Mouse (Mus musculus): Measurements from ENCODE around the gene Gm20671. TPM values are rescaled to one million over a fixed set of nuclear protein-coding genes. Genes with fewer than 3 reads are reported as not detected.
"Not testable (repeated sequence)": the region's sequence is repeated elsewhere in the genome, so short reads cannot be mapped to it uniquely, and the experiment has no call there.

Gm20671 gene
- total RNA-seq, 2 experiments from 2014 or later: not detected

DNA sequence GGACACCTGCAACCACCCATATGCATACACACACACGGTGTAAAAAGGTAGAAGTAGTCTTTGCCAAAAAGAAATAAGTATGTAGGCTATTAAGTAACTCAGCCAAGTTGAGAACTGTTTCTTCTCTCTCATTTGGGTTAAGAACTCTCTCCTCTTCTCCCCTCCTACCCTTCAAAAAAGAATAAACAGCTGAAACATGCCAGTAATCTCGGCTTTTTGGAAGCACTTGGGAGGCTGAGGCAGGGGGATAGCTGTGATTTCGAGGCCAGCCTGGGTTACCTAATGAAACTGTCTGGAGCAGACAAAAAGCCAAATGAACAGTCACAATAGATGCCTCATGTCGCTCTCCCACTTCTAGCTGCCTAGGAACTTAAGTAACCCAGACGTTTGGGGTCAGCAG lies 42.2 kb downstream of the Gm20671 start:
- no peak for DNase-seq

DNA sequence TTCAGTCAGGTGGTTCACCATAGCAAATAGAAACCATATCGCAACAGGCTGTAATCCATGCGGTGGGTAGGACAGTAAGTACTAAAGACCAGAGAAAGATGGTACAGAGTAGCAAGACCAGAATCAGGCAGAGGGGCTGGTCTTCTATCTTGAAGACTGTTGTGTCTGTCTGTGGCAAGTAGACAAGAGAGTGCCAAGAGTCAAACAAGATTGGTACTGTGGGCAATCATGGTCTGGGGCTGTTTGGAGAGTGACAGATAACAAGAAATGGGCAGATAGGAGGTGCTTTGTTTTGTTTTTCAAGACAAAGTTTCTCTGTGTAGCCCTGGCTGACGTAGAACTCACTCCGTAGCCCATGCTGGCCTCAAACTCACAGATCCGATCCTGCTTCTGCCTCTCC lies 45.3 kb downstream of the Gm20671 start:
- no peak for DNase-seq

DNA sequence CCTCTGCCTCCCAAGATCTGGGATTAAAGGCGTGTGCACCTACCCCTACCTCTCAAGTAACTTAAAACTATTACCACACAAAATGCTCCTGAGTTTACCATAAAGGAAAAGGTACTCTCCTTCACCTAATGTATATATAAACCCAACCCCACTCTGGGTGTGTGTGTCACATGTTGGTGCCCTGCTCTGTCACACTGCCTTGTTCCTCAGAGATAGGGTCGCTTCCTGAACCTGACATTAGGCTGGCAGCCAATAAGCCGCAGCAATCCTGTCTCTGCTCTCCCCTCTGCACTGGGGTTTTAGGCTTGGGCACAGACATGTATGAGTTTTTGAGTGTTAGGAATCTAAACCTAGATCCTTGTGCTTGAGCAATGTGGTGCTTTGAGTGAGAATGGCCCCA lies 48.7 kb downstream of the Gm20671 start:
- no peak for DNase-seq

DNA sequence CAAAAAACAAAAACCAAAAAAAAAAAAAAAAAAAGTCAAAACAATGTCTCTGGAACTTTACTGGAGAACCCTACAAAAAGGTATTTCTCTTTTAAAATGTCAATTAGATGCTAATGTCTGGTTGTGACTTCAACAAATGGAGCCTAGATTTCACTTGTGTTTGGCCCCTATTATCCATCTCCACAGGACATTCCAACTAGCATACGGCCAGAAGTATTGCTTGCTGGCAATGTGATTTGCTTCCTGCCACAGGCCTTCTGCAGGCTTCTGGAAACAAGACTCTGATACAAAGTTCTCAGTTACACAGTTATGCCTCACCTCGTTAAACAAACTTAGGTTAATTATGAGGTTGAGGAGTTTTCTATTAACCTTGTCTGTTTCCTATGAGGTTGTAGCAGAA lies 54.5 kb downstream of the Gm20671 start:
- no peak for DNase-seq

DNA sequence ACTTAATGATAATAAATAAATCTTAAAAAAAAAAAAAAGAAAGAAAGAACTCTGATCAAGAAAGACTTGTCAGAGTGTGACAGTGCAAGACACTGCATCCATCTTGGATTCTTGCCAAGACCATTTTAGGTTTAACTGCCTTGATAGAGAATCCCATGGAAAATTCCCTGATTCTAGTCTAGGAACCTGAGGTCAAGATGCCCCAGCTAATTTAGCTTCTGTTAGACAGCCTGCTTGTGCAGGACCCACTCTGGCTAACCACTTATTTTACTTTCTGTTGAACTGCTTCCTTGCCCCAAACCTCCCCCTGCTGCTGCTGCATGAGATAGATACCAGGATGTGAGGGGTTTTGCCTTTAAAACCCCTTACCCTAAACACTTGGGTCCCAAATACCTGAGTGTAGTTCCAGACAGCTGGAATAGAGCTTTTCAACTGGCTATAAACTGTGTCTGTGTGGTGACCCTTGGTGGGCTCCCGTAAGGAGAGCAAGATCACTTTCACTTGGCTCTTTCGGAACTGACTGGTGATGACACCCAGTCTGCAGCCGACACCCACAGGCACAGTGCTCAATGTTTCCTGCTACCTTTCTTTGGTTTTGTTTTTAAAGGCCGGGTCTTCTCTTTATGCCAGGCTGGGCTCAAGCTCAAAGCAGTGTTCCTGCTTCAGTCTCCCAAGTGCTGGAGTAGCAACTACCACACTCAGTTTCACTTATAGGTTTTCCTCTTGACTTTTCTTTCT lies 59.1 kb downstream of the Gm20671 start:
- DNase-seq: no peak

DNA sequence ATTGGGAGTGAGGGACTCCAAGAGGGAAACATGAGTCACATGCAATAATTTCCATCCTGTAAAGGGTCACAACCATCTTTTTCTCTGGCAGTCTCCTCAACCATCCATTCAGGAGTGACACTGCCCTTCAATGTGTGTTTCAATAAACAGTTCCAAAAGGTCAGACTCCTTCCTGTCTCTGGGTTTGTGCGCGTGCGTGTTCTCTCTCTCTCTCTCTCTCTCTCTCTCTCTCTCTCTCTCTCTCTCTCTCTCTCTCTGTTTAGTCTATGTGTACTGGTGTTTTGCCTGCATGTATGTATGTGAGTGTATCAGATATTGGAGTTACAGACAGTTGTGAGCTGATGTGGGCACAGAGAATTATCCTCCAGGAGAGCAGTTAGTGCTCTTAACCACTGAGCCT lies 59.9 kb downstream of the Gm20671 start:
- DNase-seq: no peak

DNA sequence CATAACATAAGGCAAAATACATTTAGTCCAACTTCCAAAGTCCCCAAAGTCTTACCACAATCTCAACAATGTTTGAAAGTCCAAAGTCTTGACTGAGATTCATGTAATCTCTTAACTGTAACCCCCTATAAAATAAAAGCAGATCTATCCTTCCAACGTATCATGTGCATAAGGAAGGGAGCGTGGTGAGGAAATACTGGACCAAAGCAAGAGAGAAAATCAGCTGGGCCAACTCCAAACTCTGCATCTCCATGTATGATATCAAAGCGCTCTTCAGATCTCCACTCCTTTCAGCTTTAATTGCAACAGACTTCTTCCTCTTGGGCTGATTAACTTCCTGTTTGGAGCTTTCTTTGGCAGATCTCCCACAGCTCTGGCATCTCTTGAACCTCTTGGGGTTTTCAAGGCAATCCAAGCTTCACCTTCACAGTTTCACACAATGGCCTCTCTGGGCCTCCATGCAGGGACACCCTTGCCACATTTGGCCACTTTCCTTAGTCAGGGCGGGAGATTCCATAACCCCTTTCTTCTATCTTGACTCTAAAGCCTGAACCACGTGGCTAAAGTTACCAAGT lies 65.3 kb downstream of the Gm20671 start:
- peak; percentile 58 for DNase-seq

DNA sequence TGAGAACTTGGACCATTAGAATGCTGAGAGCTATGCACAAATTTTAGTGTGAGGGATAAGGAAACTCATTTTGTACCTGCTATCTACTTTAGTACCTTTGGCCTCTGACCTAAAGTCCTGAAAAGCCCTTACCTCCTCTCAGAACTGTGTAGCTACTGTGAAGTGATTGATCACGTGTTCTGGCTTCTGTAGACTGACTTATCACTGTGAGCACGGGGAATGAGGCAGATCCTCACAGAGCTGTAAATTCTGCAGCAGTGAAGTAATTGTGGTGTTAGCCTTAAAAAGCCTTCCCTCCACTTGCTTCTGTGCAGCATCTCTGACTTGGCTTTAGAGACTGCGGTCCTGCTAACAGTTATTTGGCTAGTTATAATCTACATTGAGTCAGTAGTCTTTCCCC lies 66.1 kb downstream of the Gm20671 start:
- no peak for DNase-seq

DNA sequence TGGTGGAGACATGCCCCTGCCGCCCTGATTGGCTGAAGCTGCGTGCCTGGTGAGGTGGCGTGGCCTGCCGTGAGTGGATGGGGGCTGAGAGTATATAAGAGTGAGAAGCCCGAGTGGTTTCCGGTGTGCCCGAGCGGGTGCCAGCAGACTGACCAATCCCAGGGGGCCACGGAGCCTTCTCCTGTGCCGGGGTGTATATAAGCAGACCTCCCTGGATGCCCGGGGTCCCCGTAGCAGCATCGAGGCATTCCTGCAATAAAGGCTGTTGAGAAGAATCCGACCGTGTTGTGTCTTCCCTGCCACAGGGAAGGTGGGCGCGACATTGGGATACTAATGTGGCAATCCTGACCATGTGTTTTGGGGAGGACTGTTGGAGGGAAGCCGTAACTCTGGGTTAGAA lies 66.6 kb downstream of the Gm20671 start:
- not testable (repeated sequence) for DNase-seq

DNA sequence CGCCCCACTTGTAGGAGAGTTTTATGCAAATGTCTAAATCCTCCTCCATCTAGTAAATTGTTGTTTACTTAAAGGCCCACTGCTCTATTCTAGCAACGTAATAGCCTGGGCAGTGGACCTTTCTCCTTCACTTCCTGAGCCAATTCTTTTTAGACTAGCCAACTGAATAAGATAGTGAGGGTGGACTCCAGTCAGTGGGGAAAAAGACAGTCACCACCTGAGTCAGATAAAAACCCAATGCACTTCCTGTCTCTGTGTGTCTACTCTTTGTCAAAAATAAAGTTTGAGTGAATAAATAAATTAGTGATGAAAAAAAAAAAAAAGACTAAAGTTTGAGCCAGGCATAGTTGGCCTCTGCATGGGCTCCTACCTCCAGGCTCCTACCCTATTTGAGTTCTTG lies 67.2 kb downstream of the Gm20671 start:
- DNase-seq: no peak

DNA sequence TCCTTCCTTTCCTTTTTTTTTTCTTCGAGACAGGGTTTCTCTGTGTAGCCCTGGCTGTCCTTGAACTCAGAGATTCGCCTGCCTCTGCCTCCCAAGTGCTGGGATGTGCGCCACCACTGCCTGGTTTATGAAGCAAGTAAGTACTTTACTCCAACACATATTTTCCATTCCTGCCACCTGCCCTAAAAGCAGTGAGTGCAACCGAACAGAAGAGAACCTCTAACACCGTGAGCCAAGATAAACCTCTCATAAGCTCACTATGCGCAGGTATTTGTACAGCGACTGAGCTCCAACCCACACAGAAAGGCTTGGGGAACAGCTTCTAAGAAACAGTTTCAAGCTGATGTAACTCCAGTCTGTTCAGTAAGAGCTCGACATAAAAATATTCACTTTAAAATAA lies 70.8 kb downstream of the Gm20671 start:
- no peak for DNase-seq

DNA sequence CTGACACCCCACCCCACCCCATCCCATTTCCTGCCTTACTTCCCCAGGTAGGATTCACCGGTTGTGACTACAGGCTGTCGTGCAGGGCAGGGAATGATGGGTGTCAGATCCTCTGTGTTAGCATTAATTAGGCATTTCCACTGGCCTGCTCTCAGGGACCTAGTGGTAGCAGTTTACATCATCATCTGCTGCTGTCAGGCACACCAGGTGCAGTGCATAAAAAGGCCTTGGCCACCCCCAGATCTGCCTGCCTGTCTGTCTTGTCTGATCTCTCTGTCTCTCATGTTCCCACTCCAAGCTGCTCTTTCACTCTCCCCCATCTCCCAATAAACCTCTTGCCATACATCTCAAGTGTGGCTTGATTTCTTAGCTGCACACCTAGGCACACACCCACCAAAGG lies 75.2 kb downstream of the Gm20671 start:
- DNase-seq: no peak

DNA sequence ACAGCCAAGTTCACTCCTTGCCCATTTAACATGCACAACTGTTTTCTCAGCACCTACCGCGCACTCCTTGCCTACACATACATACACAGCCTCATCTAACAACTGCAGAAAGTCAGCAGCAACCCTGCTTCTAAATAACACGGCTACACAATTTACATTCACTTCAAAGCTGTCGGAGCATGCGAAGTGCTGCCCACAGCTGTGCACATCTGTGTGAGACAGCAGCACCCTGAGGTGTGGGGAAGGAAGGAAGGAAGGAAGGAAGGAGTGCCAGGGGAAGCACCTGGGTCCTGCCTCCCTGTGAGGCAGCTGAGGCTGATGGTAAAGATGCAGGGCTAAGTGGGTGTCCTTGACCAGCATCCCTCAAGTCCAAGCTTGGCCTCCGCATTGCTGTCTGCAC lies 78.0 kb downstream of the Gm20671 start:
- no peak for DNase-seq

DNA sequence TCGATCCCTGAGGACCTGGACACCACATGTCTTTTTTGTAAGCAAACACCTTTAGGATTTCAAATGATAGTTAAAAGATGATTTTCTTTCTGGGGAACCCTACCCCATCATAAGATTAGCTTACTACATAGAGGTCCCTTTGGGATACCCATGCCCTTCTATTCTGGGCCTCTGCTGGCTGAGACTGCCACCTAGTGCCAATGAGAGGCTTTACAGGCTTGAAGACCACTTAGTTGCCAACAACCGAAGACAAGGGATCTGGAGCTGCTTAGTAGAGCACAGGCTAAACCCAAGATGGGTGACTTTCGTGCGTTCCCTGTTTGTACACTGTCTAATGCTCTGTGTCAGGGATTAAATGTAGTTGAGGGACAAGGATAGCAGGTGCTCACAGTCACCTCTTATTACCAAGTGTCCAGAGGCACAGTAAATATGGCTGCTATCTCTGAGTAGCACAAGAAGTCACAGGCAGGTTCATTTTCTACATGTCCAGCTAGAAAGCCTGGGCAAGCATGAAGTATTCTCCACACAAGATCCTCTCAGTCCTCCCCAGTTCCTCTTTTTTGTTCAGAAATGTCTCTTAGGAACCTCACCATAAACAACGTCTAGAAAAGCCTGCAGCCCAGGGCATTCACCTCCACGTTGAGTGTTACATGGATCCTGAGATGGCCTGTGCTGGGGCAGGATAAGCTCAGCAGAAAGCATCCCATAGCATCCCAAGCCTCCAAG lies 79.1 kb downstream of the Gm20671 start:
- DNase-seq: peak; percentile 68

DNA sequence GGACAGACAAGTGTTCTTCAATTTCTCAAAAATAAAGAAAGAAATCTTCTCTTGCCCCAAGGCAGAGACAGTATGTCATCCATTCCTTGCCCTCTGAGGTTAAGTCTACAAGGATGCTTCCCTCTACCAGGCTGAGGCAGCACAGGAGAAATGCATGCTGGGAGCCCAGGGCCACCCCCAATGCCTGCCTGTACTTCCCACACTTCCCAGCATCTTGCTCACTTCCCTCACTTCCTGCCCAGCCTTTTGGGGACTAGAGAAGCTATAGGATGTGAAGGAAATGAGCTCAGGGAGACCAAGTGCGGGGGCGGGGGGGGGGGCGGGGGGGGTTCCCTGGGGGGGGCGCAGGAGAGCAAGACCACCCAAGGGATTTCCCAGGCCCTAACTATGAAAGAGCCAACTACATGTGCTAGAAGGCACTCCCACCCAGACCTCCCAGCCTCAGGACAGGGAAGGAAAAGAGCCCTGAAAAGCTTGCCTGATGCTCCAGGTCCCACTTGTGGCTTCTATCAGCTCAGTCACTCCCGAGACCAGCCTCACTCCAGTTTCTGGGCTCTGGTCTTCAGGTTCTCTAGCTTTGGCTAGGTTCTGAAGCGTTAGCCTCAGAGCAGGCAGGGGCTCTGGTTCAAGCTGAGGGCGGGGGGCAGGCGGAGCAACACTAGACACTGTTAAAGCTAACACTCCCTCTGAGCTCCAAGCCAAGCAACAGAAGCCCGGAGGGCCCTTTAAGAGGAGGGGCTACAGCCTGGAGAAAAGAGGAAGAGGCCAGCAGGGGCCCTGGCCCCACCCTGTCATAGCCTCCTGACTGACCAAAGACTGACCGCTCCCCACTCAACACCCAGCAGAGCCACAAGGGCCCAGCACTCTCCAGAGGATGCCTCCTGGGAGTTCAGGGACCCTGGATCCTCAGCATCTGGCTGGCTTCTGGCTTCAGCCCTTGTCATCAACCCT lies 80.9 kb downstream of the Gm20671 start:
- DNase-seq: peak; percentile 80

DNA sequence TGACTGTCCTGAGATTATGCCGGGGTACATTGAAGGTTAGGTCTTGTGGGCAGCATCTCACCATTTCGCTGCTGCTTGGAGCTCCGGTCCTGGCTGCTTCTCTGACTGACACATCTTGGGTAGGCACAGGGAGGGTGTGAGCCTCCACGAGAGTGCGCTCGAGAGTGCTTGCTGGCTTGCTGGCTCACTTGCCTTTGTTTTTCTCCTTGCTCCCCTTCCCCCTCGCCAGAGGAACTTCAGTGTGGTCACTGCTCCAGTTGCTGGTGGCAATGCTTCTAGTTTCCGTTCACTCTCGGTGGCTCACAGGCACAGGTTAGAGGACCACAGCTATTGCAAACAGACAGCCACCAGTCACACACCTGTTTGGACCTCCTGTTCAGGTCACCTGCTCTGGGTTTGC lies 84.8 kb downstream of the Gm20671 start:
- DNase-seq: peak; percentile 17

DNA sequence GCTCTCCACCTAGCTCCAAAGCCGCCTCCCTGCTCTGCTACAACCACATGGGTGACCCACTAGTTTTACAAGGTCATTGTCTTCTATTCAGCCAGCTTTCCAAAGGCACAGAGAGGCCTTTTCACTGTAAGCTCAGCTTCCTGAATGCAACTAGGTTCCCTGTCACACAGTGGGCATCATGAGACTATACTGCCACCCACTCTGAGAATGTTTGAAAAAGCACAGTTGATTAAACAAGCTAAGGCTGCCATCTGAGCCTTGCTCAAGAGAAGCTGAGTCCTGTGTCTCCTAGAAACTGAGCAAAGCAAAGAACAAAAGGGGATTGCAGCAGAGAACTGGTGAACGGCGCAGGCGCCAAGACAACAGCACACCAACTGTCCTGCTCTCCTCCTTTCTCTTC lies 85.5 kb downstream of the Gm20671 start:
- not testable (repeated sequence) for DNase-seq

DNA sequence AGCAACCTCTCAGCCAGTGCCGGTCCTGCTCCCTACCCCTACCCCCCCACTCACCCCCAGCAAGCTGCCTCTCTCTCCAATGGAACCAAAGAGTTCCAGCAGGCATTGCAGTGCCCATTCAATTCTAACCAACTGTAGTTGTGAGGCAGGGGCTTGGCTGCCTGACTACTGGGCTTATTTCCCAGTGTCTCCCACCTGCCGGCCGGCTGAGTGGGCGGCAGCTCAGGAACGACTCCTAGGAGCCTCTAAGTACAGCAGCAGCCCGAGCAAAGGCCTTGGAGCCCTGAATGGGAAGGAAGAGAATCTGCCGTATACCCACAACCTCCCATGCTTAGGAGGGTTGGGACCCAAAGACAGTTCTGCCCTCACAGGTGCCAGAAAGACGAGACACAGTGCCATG lies 86.1 kb downstream of the Gm20671 start:
- not testable (repeated sequence) for DNase-seq

DNA sequence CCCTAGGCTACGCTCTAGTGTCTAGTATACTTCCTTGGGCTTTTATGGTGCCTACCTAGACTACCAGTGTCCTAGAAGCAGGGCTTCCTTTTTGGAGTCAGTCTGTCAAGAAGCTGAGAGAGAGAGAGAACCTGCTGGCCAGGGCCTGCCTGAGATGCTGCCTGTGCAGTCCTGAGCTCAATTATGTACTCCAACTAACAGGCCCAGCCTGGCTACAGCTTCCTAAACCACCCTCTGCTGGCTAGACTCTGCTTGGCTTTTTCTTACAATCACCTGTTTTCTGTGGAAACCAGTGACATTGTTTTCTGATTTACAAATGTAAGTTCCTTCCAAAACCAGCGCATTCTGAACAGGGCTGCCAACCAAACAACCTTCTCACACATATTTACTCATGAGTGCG lies 86.8 kb downstream of the Gm20671 start:
- no peak for DNase-seq

DNA sequence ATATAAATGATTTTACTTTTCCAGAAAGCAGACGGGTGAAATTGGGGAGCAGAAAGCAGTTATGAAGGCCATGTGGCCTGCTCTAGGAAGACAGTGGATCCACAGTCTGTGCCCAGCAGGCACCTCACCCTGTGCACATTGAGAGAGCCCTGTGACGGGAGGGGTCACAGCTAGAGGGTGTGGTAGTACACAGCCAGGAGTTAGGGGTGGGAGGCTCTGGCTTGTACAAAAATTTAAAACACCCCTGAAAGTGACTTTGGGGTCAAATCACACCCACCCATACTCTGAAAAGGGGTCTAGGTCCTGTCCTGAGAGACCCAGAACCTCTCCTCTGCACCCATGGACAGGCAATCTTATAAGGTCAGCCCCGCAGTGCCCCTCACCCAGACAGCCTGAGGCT lies 90.1 kb downstream of the Gm20671 start:
- DNase-seq: not testable (repeated sequence)

DNA sequence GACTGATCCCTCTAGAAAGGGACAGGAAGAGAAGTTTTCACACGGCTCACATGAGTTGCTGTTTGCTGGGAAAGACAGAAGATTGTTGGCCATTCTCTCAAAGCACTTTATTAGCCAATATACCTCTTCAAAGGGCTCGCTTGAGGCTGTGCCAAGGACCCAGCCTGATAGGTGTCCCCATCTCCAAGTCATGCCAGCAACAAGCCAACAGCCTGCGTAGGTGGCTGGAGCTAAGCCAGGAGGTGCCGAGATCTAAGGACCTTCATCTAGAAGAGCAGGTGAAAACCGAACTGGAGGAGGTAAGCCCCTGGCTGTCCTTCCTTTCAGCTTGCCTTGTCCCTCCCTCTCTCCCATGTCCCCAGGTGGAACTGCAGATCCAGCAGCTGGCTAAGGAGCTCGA lies 91.1 kb downstream of the Gm20671 start:
- no peak for DNase-seq

DNA sequence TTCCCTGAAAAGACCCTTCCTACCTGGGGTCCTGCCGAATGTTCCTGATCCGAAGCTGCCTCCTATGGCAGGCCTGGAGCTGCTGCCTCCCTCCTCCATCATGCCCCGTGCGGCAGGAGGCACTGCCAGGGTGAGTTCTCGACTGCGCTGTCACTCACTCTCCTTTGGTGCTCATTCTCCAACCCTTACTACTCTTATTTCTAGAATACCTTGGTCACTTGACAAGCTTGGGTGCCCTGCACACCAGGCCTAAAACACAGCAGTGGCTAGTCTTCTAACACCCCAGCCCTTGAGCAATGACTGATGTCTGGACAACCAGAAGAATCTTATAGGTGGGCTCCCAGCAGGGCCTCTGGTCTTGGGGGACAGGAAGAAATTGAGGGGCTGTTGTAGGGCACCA lies 93.0 kb downstream of the Gm20671 start:
- DNase-seq: not testable (repeated sequence)

DNA sequence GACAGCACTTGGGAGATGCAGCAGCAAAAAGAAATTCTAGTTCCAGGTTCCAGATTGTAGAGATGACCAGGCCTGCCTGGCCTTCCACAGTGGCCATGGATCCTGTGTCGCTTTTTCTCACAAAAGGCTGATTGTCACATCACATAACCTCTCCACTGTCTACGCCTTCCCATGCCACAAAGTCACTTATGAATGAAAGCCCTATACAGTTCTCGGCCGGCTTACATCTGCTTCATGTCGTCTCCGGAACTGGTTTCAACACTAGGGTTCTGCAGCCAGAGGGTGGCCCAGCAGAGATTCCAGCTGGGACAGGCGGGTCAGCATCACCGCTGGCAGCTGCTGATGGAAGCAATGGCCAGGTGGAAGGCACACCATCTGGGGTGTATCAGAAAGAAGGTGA lies 98.1 kb downstream of the Gm20671 start:
- no peak for DNase-seq
